Mouse (Mus musculus): ENCODE results near the gene Kif13a.
A peak's percentile ranks its signal among the peaks of the same experiment; 100 is the strongest.

Kif13a gene

GRCm38 (mm10) chr13:46835351-46835750 lies 94.3 kb downstream of the Kif13a start:
- DNase-seq (ENCODE audit: low spot score) = no peak

GRCm38 (mm10) chr13:46834805-46835204 lies 94.9 kb downstream of the Kif13a start:
- DNase-seq (ENCODE audit: low spot score) = no peak

- DNase-seq (ENCODE audit: low spot score) = no peak
Measured at GRCm38 (mm10) chr13:46833586-46833985, 96.1 kb downstream of the Kif13a start.

- no peak for DNase-seq (ENCODE audit: low spot score)
Measured at GRCm38 (mm10) chr13:46832956-46833355, 96.7 kb downstream of the Kif13a start.

GRCm38 (mm10) chr13:46823271-46823670 lies 106.4 kb downstream of the Kif13a start:
- no peak for DNase-seq (ENCODE audit: low spot score)

- no peak for DNase-seq (ENCODE audit: low spot score)
Measured at GRCm38 (mm10) chr13:46822200-46822599, 107.5 kb downstream of the Kif13a start.

- DNase-seq (ENCODE audit: low spot score) = no peak
Measured at GRCm38 (mm10) chr13:46819729-46820223, 109.9 kb downstream of the Kif13a start.

GRCm38 (mm10) chr13:46819202-46819728 lies 110.4 kb downstream of the Kif13a start:
- DNase-seq (ENCODE audit: low spot score) = no peak

GRCm38 (mm10) chr13:46818374-46818773 lies 111.3 kb downstream of the Kif13a start:
- no peak for DNase-seq (ENCODE audit: low spot score)

- no peak for DNase-seq (ENCODE audit: low spot score)
Measured at GRCm38 (mm10) chr13:46812648-46813184, 117.0 kb downstream of the Kif13a start.

GRCm38 (mm10) chr13:46811696-46812095 lies 118.0 kb downstream of the Kif13a start:
- DNase-seq (ENCODE audit: low spot score) = no peak

GRCm38 (mm10) chr13:46810613-46811012 lies 119.1 kb downstream of the Kif13a start:
- no peak for DNase-seq (ENCODE audit: low spot score)

- no peak for DNase-seq (ENCODE audit: low spot score)
Measured at GRCm38 (mm10) chr13:46810098-46810497, 119.6 kb downstream of the Kif13a start.

GRCm38 (mm10) chr13:46807901-46808300 lies 121.8 kb downstream of the Kif13a start:
- no peak for DNase-seq (ENCODE audit: low spot score)

GRCm38 (mm10) chr13:46801196-46801595 lies 128.5 kb downstream of the Kif13a start:
- DNase-seq (ENCODE audit: low spot score) = no peak

- DNase-seq (ENCODE audit: low spot score) = no peak
Measured at GRCm38 (mm10) chr13:46798156-46798555, 131.5 kb downstream of the Kif13a start.

GRCm38 (mm10) chr13:46796381-46796780 lies 133.3 kb downstream of the Kif13a start:
- DNase-seq (ENCODE audit: low spot score) = no peak

GRCm38 (mm10) chr13:46793824-46794223 lies 135.8 kb downstream of the Kif13a start:
- DNase-seq (ENCODE audit: low spot score) = no peak

- DNase-seq (ENCODE audit: low spot score) = no peak
Measured at GRCm38 (mm10) chr13:46788452-46788851, 141.2 kb downstream of the Kif13a start.

- DNase-seq (ENCODE audit: low spot score) = no peak
Measured at GRCm38 (mm10) chr13:46786836-46787235, 142.8 kb downstream of the Kif13a start.

- DNase-seq (ENCODE audit: low spot score) = no peak
Measured at GRCm38 (mm10) chr13:46786064-46786561, 143.6 kb downstream of the Kif13a start.

- no peak for DNase-seq (ENCODE audit: low spot score)
Measured at GRCm38 (mm10) chr13:46780379-46780778, 149.3 kb downstream of the Kif13a start.

- DNase-seq (ENCODE audit: low spot score) = peak; percentile 14
Measured at GRCm38 (mm10) chr13:46779831-46780230, 149.8 kb downstream of the Kif13a start.

- no peak for DNase-seq (ENCODE audit: low spot score)
Measured at GRCm38 (mm10) chr13:46777461-46777860, 152.2 kb downstream of the Kif13a start.

All from left cerebral cortex, adult 11 months (tissue).